Mouse (Mus musculus) megakaryocyte, embryonic 14.5 days (primary cell): ENCODE measurements around the gene C130050O18Rik. TPM values are rescaled to one million over a fixed set of nuclear protein-coding genes. Genes with fewer than 3 reads are reported as not detected.

Experiments
- H3K27me3 ChIP-seq: replicated peaks from 2 replicates; pipeline ENCODE3; 2012; ENCODE audit warnings: inconsistent platforms
- H3K36me3 ChIP-seq: replicated peaks from 2 replicates; pipeline ENCODE3; 2012; ENCODE audit warnings: low read length, inconsistent platforms, mixed read lengths
- H3K4me1 ChIP-seq: 2 replicates; pipeline ENCODE4 v1.6.1; 2012; ENCODE audit warnings: inconsistent platforms
- H3K4me3 ChIP-seq: replicated peaks from 2 replicates; pipeline ENCODE3; 2012; ENCODE audit warnings: moderate library complexity, mild to moderate bottlenecking, inconsistent platforms
- H3K9me3 ChIP-seq: 2 replicates; pipeline ENCODE4 v1.6.1; 2012; ENCODE audit warnings: inconsistent platforms
- FLI1 ChIP-seq: IDR thresholded peaks from 2 replicates; pipeline ENCODE4 v1.6.1; 2012; ENCODE audit warnings: low read length, inconsistent platforms, mixed read lengths
- GATA1 ChIP-seq: IDR thresholded peaks from 3 replicates; pipeline ENCODE4 v1.6.1; 2012; ENCODE audit warnings: mixed read lengths, low read length, inconsistent platforms, borderline replicate concordance
- polyA plus RNA-seq: library from polyadenylated mRNA; stranded (reverse); fragments of >175 nt; gene quantifications from 2 replicates; pipeline ENCODE4 v1.2.3, GENCODE M21; 2012; ENCODE audit warnings: low replicate concordance; ENCODE audit not compliant: insufficient read depth

The C130050O18Rik gene
- polyA plus RNA-seq, 1 experiment: 1.8 TPM

GRCm38 (mm10) chr5:139368638-139369320 is 36.3 kb upstream of the C130050O18Rik start:
- H3K27me3 ChIP-seq: no peaks in the 10 kb centered on the region
- peaks cover 53% of the 10 kb centered on the region for H3K36me3 ChIP-seq
- peaks cover 95% of the 10 kb centered on the region for H3K4me1 ChIP-seq
- peak overlapping the region; percentile 69 for H3K4me3 ChIP-seq
- H3K9me3 ChIP-seq: no peaks in the 10 kb centered on the region
- TF ChIP-seq GATA1 (no peak), FLI1 (no peak)

- peaks cover 95% of the 10 kb centered on the region for H3K4me1 ChIP-seq
- peak overlapping the region; percentile 93 for H3K4me3 ChIP-seq
- TF ChIP-seq FLI1 (no peak), GATA1 (no peak)
- H3K9me3 ChIP-seq: no peaks in the 10 kb centered on the region
- no peaks in the 10 kb centered on the region for H3K27me3 ChIP-seq
- peaks cover 55% of the 10 kb centered on the region for H3K36me3 ChIP-seq
Observed at GRCm38 (mm10) chr5:139370336-139370735, 34.7 kb upstream of the C130050O18Rik start.

- H3K36me3 ChIP-seq: peaks cover 55% of the 10 kb centered on the region
- H3K27me3 ChIP-seq: no peaks in the 10 kb centered on the region
- no peaks in the 10 kb centered on the region for H3K9me3 ChIP-seq
- TF ChIP-seq FLI1 (no peak), GATA1 (no peak)
- peaks cover 95% of the 10 kb centered on the region for H3K4me1 ChIP-seq
- peak overlapping the region; percentile 93 for H3K4me3 ChIP-seq
Observed at GRCm38 (mm10) chr5:139371118-139371517, 34.0 kb upstream of the C130050O18Rik start.

DNA sequence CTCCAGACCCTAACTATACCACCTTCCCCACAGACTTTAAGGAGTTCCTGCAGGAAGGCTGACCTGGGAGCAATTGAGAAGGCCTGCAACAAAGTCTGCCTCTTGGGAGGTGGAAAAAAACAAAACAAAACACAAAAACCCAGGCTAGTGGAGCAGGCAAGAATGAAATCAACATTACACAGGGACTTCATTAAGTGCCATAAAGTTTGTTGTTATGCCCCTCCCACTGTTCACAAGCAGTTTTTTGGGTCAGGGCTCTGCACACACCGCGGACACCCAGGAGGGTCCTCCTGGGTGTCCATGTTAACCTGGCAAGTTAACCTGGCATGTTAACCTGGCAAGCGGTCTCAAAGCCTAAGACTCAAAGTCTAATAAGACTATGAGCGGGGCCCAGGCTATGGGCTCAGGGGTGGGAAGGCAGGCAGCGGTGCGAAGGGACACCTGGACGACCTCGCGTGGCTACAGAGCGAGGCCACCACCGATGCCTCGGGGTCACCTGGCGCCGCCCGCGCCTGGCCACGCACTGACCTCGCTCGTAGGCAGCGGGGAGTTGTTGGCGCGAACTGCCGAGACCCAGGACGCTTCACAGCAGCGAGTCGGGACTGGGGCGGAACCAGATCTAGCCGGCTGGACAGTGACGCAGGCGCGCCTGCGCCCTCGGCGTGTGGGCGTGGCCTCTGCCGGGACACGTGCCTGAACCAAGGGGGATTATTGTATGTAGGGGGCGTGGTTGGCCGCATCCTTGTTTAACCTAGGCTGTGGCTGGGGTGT is 33.3 kb upstream of the C130050O18Rik start:
- TF ChIP-seq FLI1: no peak
- TF ChIP-seq GATA1: no peak
- peaks cover 95% of the 10 kb centered on the region for H3K4me1 ChIP-seq
- peaks cover 53% of the 10 kb centered on the region for H3K36me3 ChIP-seq
- H3K27me3 ChIP-seq: no peaks in the 10 kb centered on the region
- H3K9me3 ChIP-seq: no peaks in the 10 kb centered on the region
- peak overlapping the region; percentile 93 for H3K4me3 ChIP-seq

DNA sequence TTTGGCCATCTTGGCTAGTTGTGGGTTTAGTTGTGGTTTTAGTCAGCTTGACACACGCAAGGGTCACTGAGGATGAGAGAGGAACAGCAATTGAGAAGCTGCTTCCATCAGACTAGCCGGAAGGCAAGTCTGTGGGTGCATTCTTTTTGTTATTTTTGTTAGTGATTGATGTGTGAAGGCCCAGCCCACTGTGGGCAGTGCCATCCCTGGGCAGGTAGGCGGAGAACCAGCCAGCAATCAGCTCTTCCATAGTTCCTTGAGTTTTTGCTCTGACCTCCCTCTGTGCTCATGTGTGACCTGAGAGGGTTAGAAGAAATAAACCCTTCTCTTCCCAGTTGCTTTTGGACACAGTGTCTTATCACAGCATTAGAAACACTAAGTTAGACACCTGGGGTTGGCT is 32.0 kb upstream of the C130050O18Rik start:
- H3K36me3 ChIP-seq: peaks cover 40% of the 10 kb centered on the region
- no peaks in the 10 kb centered on the region for H3K27me3 ChIP-seq
- H3K9me3 ChIP-seq: no peaks in the 10 kb centered on the region
- H3K4me3 ChIP-seq: peak overlapping the region; percentile 93
- H3K4me1 ChIP-seq: peaks cover 95% of the 10 kb centered on the region
- TF ChIP-seq FLI1 (no peak), GATA1 (no peak)

DNA sequence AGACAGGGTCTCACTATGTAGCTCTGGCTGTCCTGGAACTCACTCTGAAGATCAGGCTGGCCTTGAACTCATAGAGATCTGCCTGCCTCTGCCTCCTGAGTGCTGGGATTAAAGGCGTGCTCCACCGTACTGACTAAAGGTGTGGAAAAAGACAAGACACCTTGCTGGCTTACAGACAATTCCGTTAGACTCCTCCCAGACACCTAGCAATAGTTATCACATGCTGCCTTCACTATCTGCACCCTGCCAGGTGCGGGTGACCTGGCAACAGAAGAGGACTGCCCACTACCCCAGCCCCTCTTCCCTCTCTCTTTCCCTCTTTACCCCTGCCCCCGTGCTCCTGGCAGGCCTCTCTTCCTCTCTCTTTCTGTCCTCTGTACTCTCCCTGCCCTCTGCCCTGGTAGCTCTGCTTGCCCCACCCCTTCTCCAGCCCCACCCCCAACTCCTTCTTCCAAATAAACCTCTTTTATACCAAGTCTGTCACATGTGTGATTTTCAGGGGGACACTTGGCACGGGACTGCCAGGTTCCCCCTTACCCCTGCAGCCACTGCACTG is 31.1 kb upstream of the C130050O18Rik start:
- peak overlapping the region; percentile 64 for H3K4me3 ChIP-seq
- H3K36me3 ChIP-seq: peaks cover 33% of the 10 kb centered on the region
- TF ChIP-seq FLI1 (no peak), GATA1 (no peak)
- H3K4me1 ChIP-seq: peaks cover 95% of the 10 kb centered on the region
- no peaks in the 10 kb centered on the region for H3K27me3 ChIP-seq
- H3K9me3 ChIP-seq: no peaks in the 10 kb centered on the region

DNA sequence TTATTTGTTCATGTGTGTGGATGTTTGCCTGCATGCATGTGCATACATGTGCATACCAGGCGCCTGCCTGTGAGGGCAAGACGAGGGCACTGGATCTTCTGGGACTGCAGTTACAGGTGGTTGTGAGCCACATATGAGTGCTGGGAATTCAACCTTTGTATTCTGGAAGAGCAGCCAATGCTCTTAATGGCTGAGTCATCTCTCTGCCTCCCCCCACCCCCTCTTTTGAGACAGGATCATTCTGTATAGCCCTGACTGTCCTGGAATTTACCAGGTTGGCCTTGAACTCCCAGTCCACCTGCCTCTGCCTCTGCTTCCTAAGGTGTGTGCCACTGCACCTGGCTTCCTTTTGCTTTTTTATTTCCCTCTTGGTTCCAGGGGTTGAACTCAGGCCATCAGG is 30.2 kb upstream of the C130050O18Rik start:
- no peaks in the 10 kb centered on the region for H3K27me3 ChIP-seq
- H3K36me3 ChIP-seq: peaks cover 33% of the 10 kb centered on the region
- H3K4me3 ChIP-seq: peak overlapping the region; percentile 62
- H3K4me1 ChIP-seq: peaks cover 95% of the 10 kb centered on the region
- TF ChIP-seq GATA1 (no peak), FLI1 (no peak)
- H3K9me3 ChIP-seq: no peaks in the 10 kb centered on the region

DNA sequence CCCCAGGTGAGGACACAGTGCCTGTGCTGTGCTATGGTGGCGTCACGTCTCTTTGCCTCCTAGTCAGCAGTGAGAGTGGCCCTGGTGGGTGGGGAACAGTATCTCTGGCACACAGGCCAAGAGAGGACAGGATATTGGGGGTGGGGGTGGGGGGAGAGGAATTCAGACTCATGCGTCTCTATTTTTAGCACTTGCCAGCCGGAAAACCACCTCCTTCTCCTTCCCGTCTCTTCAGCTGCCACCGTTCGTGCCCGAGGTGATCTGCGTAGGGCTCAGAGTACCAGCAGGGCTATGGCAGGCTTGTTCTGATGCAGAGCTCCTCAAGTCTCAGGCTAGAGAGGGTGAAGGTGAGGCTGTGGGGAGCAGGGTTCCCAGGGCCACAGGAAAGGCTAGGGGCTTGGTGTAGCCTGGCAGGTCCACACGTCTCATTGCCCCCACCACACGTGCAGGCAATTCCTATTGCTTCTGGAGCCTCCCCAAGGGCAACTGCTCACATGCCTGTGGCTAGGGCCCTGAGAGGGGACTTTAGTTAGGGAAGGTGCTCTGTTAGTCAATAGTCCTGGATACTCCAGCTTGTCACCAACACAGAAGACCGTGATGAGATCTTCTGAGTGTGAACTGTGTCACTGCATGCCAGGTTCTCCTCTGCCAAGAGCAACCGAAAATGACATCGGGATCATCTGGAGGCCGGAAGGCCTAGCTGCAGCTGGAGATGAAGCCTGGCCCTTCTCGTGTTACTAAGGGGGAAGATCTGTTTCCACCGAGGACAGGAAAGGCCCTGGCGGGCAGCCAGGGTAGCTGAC is 27.4 kb upstream of the C130050O18Rik start, which contains the start of gene Gpr146:
Gpr146 (plus strand) TSS at position 230 of the 803 bp plus-strand sequence.
- H3K36me3 ChIP-seq: peaks cover 28% of the 10 kb centered on the region
- peaks cover 88% of the 10 kb centered on the region for H3K4me1 ChIP-seq
- H3K9me3 ChIP-seq: no peaks in the 10 kb centered on the region
- no peaks in the 10 kb centered on the region for H3K27me3 ChIP-seq
- peak within 1 kb of the TSS; percentile 98 for H3K4me3 ChIP-seq
- TF ChIP-seq FLI1 (peak; percentile 77; the same call in 1 of the 2 replicates), GATA1 (peak; percentile 34; the same call in 1 of the 3 replicates)

DNA sequence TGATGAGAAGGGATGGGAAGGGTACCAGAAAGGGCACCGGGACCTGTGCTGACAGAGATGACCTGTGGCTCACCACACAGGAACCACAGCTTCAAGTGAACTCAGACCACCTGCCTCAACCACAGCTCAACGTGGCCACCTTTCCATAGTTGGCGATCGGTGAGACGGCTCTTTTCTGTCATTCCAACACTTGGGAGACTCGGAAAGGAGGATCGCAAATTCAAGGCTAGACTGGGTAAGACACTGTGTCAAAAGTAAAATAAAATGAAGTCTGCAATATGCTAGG is 26.9 kb upstream of the C130050O18Rik start:
- Histone ChIP-seq H3K9me3 (no peaks in the 10 kb centered on the region), H3K36me3 (peaks cover 33% of the 10 kb centered on the region), H3K27me3 (no peaks in the 10 kb centered on the region), H3K4me1 (peaks cover 88% of the 10 kb centered on the region), H3K4me3 (peak overlapping the region; percentile 98)
- TF ChIP-seq FLI1 (no peak), GATA1 (no peak)
